Mouse (Mus musculus) stomach, embryonic 16.5 days (tissue): ENCODE measurements at regions not wholly inside any gene's neighbourhood (a gene's known extent, or its start where the extent isn't known, plus 50 kb on each side); places are given as distances from the start of the nearest gene placed in this dataset.

Source experiments
- ATAC-seq: fragments of 200-750 bp; cut with Nextera tagmentation; 2 replicates; pipeline ENCODE4 v1.8.0; 2017; ENCODE audit warnings: moderate number of reproducible peaks, moderate TSS enrichment; ENCODE audit not compliant: insufficient read depth, low FRiP score
- H3K27ac ChIP-seq: fragments of 300-500 bp; sonication (generic); 2 replicates; pipeline ENCODE4 v1.5.1; 2014; ENCODE audit warnings: low read length
- H3K27me3 ChIP-seq: fragments of 300-500 bp; sonication (generic); 2 replicates; pipeline ENCODE4 v1.6.1; 2014; ENCODE audit warnings: low read length, control low read depth, mixed read lengths; ENCODE audit not compliant: control insufficient read depth, insufficient read depth
- H3K36me3 ChIP-seq: fragments of 300-500 bp; sonication (generic); 2 replicates; pipeline ENCODE4 v1.6.1; 2014; ENCODE audit warnings: low read length; ENCODE audit not compliant: control insufficient read depth, insufficient read depth
- H3K4me1 ChIP-seq: fragments of 300-500 bp; sonication (generic); 2 replicates; pipeline ENCODE4 v1.6.1; 2014; ENCODE audit warnings: low read length, control low read depth, mixed read lengths; ENCODE audit not compliant: control insufficient read depth, insufficient read depth
- H3K4me2 ChIP-seq: fragments of 300-500 bp; sonication (generic); 2 replicates; pipeline ENCODE4 v1.6.1; 2014; ENCODE audit warnings: low read depth, low read length, mixed read lengths
- H3K4me3 ChIP-seq: fragments of 300-500 bp; sonication (generic); replicated peaks from 2 replicates; pipeline ENCODE4 v1.5.1; 2014; ENCODE audit warnings: mild to moderate bottlenecking, low read length
- H3K9ac ChIP-seq: fragments of 300-500 bp; sonication (generic); 2 replicates; pipeline ENCODE4 v1.6.1; 2014; ENCODE audit warnings: low read length
- H3K9me3 ChIP-seq: fragments of 300-500 bp; sonication (generic); replicated peaks from 2 replicates; pipeline ENCODE4 v1.6.1; 2016; ENCODE audit warnings: low read length, control low read depth; ENCODE audit not compliant: control insufficient read depth
- WGBS: fragments of 180-500 bp; shearing (Covaris S2); extraction: QIAGEN DNeasy Blood & Tissue Kit; methylation state at CpG from one replicate; pipeline ENCODE4 v1.1.7; 2014; 5-methylcytosine and 5-hydroxymethylcytosine counted together

GRCm38 (mm10) chr2:51285632-51286031 lies 136.7 kb upstream of the Rnd3 start:
- no peak for ATAC-seq
- H3K4me1 ChIP-seq, result peaks cover 3% of the 10 kb centered on the region; the same call in 1 of the 2 replicates
- no peak overlapping the region for H3K4me3 ChIP-seq
- H3K36me3 ChIP-seq, result no peaks in the 10 kb centered on the region
- H3K27me3 ChIP-seq, result no peaks in the 10 kb centered on the region
- WGBS, result 39% methylated on average over 1 of the region's 1 CpGs
- no peak overlapping the region for H3K9ac ChIP-seq
- H3K9me3 ChIP-seq, result no peaks in the 10 kb centered on the region
- H3K27ac ChIP-seq, result no peak overlapping the region
- H3K4me2 ChIP-seq, result no peak overlapping the region

GRCm38 (mm10) chr2:51284781-51285225 lies 135.9 kb upstream of the Rnd3 start:
- WGBS, result 40% methylated on average over 4 of the region's 4 CpGs
- H3K27me3 ChIP-seq, result no peaks in the 10 kb centered on the region
- H3K36me3 ChIP-seq, result no peaks in the 10 kb centered on the region
- no peak overlapping the region for H3K4me3 ChIP-seq
- H3K4me1 ChIP-seq, result peaks cover 5% of the 10 kb centered on the region; the same call in 1 of the 2 replicates
- no peak overlapping the region for H3K4me2 ChIP-seq
- no peak overlapping the region for H3K9ac ChIP-seq
- H3K27ac ChIP-seq, result no peak overlapping the region
- no peak for ATAC-seq
- H3K9me3 ChIP-seq, result no peaks in the 10 kb centered on the region

DNA sequence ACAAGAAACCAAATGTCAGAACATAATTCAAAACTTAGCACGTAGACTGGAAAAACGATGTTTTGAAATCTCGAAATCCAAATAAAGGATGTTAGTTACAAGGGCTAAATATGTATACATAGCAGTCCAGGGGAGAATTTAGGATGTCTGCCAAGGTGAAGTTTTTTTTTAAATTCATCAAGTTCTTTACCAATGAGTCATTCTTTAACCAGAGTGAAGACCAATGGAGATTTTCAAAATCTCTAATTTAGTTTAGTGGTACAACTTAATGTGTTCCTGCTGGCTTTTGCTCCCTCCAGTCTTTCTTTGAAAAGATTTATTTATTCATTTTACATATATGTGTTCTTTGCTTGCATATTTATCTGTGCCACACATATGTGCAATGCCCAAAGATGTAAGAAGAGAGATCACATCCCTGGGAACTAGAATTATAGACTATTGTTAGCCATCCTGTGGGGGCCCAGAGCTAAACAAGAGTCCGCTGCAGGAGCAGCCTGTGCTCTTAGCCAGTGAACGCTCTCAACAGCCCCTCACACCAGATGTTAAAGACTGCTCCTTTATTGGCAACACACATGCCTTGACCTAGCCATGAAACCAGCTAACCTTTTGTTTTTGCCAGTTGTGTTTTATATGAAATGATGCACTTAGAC lies 130.6 kb upstream of the Rnd3 start:
- H3K4me2 ChIP-seq, result no peak overlapping the region
- H3K4me1 ChIP-seq, result peaks cover 6% of the 10 kb centered on the region; the same call in 1 of the 2 replicates
- H3K9me3 ChIP-seq, result no peaks in the 10 kb centered on the region
- no peak overlapping the region for H3K4me3 ChIP-seq
- H3K36me3 ChIP-seq, result no peaks in the 10 kb centered on the region
- no peaks in the 10 kb centered on the region for H3K27me3 ChIP-seq
- no peak overlapping the region for H3K9ac ChIP-seq
- no peak for ATAC-seq
- peak overlapping the region; percentile 38 for H3K27ac ChIP-seq
- WGBS, result 54% methylated on average over 5 of the region's 5 CpGs

DNA sequence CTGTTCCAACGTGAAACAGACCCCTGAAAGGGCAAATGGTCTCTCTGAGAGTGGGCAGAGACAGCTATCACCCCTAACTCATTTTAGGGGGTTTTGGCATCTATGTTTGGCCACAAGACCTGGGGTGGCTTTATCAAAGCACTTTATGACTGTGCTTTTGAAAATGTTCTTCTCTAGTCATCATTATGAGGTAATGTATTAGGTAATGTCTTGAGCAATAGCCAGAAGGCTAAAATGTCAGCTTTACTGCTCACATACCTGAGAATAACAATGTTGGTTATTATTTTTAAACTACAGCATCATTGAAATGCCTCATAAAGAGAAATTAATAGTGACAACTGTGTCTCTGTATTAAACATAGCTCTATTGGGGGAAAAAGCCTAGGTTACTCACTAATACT lies 129.9 kb upstream of the Rnd3 start:
- no peak overlapping the region for H3K4me2 ChIP-seq
- no peaks in the 10 kb centered on the region for H3K36me3 ChIP-seq
- H3K27ac ChIP-seq, result no peak overlapping the region
- H3K27me3 ChIP-seq, result no peaks in the 10 kb centered on the region
- no peak overlapping the region for H3K4me3 ChIP-seq
- ATAC-seq, result no peak
- 31% methylated on average over 1 of the region's 1 CpGs for WGBS
- H3K4me1 ChIP-seq, result peaks cover 6% of the 10 kb centered on the region; the same call in 1 of the 2 replicates
- H3K9ac ChIP-seq, result no peak overlapping the region
- no peaks in the 10 kb centered on the region for H3K9me3 ChIP-seq

GRCm38 (mm10) chr2:51278356-51278755 lies 129.4 kb upstream of the Rnd3 start:
- H3K9ac ChIP-seq, result no peak overlapping the region
- H3K36me3 ChIP-seq, result no peaks in the 10 kb centered on the region
- H3K27me3 ChIP-seq, result no peaks in the 10 kb centered on the region
- H3K27ac ChIP-seq, result no peak overlapping the region
- H3K4me2 ChIP-seq, result no peak overlapping the region
- H3K4me1 ChIP-seq, result peaks cover 6% of the 10 kb centered on the region; the same call in 1 of the 2 replicates
- WGBS, result 78% methylated on average over 4 of the region's 4 CpGs
- ATAC-seq, result no peak
- no peaks in the 10 kb centered on the region for H3K9me3 ChIP-seq
- no peak overlapping the region for H3K4me3 ChIP-seq

- Histone ChIP-seq H3K4me3 (no peak overlapping the region), H3K36me3 (no peaks in the 10 kb centered on the region), H3K9ac (no peak overlapping the region), H3K27me3 (no peaks in the 10 kb centered on the region), H3K4me2 (no peak overlapping the region), H3K9me3 (no peaks in the 10 kb centered on the region), H3K4me1 (peaks cover 6% of the 10 kb centered on the region; the same call in 1 of the 2 replicates), H3K27ac (no peak overlapping the region)
- WGBS, result 77% methylated on average over 2 of the region's 2 CpGs
- no peak for ATAC-seq
Measured at GRCm38 (mm10) chr2:51276591-51276990, 127.7 kb upstream of the Rnd3 start.

- Histone ChIP-seq H3K36me3 (no peaks in the 10 kb centered on the region), H3K9ac (no peak overlapping the region), H3K4me2 (no peak overlapping the region), H3K4me1 (no peaks in the 10 kb centered on the region), H3K4me3 (no peak overlapping the region), H3K27me3 (no peaks in the 10 kb centered on the region), H3K9me3 (no peaks in the 10 kb centered on the region), H3K27ac (no peak overlapping the region)
- WGBS, result 51% methylated on average over 5 of the region's 5 CpGs
- ATAC-seq, result no peak
Measured at GRCm38 (mm10) chr2:51273300-51273699, 124.4 kb upstream of the Rnd3 start.

GRCm38 (mm10) chr2:51268532-51268931 lies 119.6 kb upstream of the Rnd3 start:
- no peak overlapping the region for H3K4me2 ChIP-seq
- no peaks in the 10 kb centered on the region for H3K9me3 ChIP-seq
- H3K27ac ChIP-seq, result no peak overlapping the region
- 53% methylated on average over 2 of the region's 2 CpGs for WGBS
- no peaks in the 10 kb centered on the region for H3K36me3 ChIP-seq
- no peak overlapping the region for H3K4me3 ChIP-seq
- H3K4me1 ChIP-seq, result no peaks in the 10 kb centered on the region
- H3K9ac ChIP-seq, result no peak overlapping the region
- no peak for ATAC-seq
- no peaks in the 10 kb centered on the region for H3K27me3 ChIP-seq

DNA sequence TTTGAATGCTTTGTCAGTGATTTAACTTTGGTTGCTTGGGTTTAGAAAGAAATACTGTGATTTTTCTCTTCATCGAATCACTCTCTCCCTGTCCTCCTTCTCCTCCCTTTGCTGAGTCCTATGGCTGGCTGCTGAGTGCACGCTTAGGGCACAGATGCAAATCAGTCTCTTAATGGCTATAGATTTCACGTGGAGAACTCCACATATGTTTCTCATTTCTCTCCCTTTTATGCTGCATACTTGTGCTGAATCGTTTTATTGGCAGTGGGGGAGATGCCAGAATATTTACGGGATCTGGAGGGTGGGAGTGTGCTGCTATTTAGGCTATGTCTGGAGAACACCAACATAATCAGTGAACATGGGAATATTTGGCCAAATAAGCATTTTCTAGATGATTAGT lies 118.8 kb upstream of the Rnd3 start:
- ATAC-seq, result no peak
- 44% methylated on average over 4 of the region's 5 CpGs for WGBS
- no peak overlapping the region for H3K27ac ChIP-seq
- H3K36me3 ChIP-seq, result no peaks in the 10 kb centered on the region
- H3K9me3 ChIP-seq, result no peaks in the 10 kb centered on the region
- no peaks in the 10 kb centered on the region for H3K4me1 ChIP-seq
- H3K4me3 ChIP-seq, result no peak overlapping the region
- H3K27me3 ChIP-seq, result no peaks in the 10 kb centered on the region
- H3K4me2 ChIP-seq, result no peak overlapping the region
- H3K9ac ChIP-seq, result no peak overlapping the region
